Mouse (Mus musculus) left cerebral cortex, adult 2 months (tissue): Measurements from ENCODE around the gene Pnpla1. TPM values are rescaled to one million over a fixed set of nuclear protein-coding genes. Genes with fewer than 3 reads are reported as not detected.
"Not testable (repeated sequence)": the region's sequence is repeated elsewhere in the genome, so short reads cannot be mapped to it uniquely, and the experiment has no call there.

Experiments used
- DNase-seq, 2 experiments: peaks; one replicate each; pipeline ENCODE4 v3.0.0; 2021 to 2022; ENCODE audit warnings: low spot score in 2 of 2, mixed read lengths in 1 of 2; ENCODE audit errors: extremely low spot score in 1 of 2
- H3K27ac ChIP-seq: fragments of 200-600 bp; 2 replicates; pipeline ENCODE4 v1.8.1; 2022
- H3K4me3 ChIP-seq: fragments of 200-600 bp; 2 replicates; pipeline ENCODE4 v1.8.1; 2022
- CTCF ChIP-seq: fragments of 200-600 bp; IDR thresholded peaks from 2 replicates; pipeline ENCODE4 v1.8.1; 2022; ENCODE audit warnings: antibody characterized with exemption, mild to moderate bottlenecking, moderate library complexity
- intact Hi-C: fragments of 180-260 bp; cut with DNase I; formaldehyde crosslinking; loops from one replicate; pipeline ENCODE4 v1.15.1; 2025
- total RNA-seq, 2 experiments: library from RNA; stranded (reverse); gene quantifications; 2 replicates each; pipeline ENCODE4 v1.2.3; 2021

The Pnpla1 gene
- total RNA-seq, 2 experiments from 2014 or later = 0.61 to 0.66 TPM

- DNase-seq = peak; percentile 34 to 39
- intact Hi-C loops = no loop called here
- TF ChIP-seq CTCF = no peak
Measured at GRCm38 (mm10) chr17:28824896-28825295, 33.3 kb upstream of the Pnpla1 start.

GRCm38 (mm10) chr17:28825359-28826041 is 32.7 kb upstream of the Pnpla1 start:
- Histone ChIP-seq H3K4me3 (no peak overlapping the region), H3K27ac (peak overlapping the region; percentile 63)
- DNase-seq = no peak
- no peak for TF ChIP-seq CTCF
- intact Hi-C loops = loop anchor here (2.0 kb wide), 1 partner anchor 49 kb away; no protein-coding TSS in a partner anchor

More at GRCm38 (mm10) chr17:28824896-28825295, 33.3 kb upstream of the Pnpla1 start:
- Histone ChIP-seq H3K27ac (peak overlapping the region; percentile 37), H3K4me3 (no peak overlapping the region)

GRCm38 (mm10) chr17:28827665-28828231 is 30.5 kb upstream of the Pnpla1 start:
- intact Hi-C loops = loop anchor here (2.0 kb wide), 1 partner anchor 47 kb away; no protein-coding TSS in a partner anchor
- no peak for DNase-seq
- H3K27ac ChIP-seq = peak overlapping the region; percentile 57
- H3K4me3 ChIP-seq = no peak overlapping the region
- no peak; the same call in none of the 2 replicates for TF ChIP-seq CTCF

- TF ChIP-seq CTCF = no peak
- Histone ChIP-seq H3K4me3 (no peak overlapping the region), H3K27ac (no peak overlapping the region)
- intact Hi-C loops = no loop called here
- DNase-seq = no peak
Measured at GRCm38 (mm10) chr17:28829120-28829519, 29.1 kb upstream of the Pnpla1 start.

GRCm38 (mm10) chr17:28831065-28831464 is 27.1 kb upstream of the Pnpla1 start:
- Histone ChIP-seq H3K4me3 (no peak overlapping the region), H3K27ac (no peak overlapping the region)
- no peak for DNase-seq
- no peak for TF ChIP-seq CTCF
- intact Hi-C loops = no loop called here

- Histone ChIP-seq H3K27ac (no peak overlapping the region), H3K4me3 (no peak overlapping the region)
- intact Hi-C loops = no loop called here
- TF ChIP-seq CTCF = no peak; the same call in 1 of the 2 replicates
- DNase-seq = no peak
Measured at GRCm38 (mm10) chr17:28832040-28832439, 26.2 kb upstream of the Pnpla1 start.

- no peak overlapping the region for H3K27ac ChIP-seq
- DNase-seq = no peak
- intact Hi-C loops = no loop called here
- no peak for TF ChIP-seq CTCF
- no peak overlapping the region for H3K4me3 ChIP-seq
Measured at GRCm38 (mm10) chr17:28832875-28833274, 25.3 kb upstream of the Pnpla1 start.

- H3K4me3 ChIP-seq = no peak overlapping the region
- intact Hi-C loops = no loop called here
- H3K27ac ChIP-seq = no peak overlapping the region
- no peak for DNase-seq
- no peak; the same call in 1 of the 2 replicates for TF ChIP-seq CTCF
Measured at GRCm38 (mm10) chr17:28834676-28835075, 23.5 kb upstream of the Pnpla1 start.

GRCm38 (mm10) chr17:28837840-28838239 is 20.4 kb upstream of the Pnpla1 start:
- DNase-seq = no peak
- Histone ChIP-seq H3K27ac (no peak overlapping the region), H3K4me3 (no peak overlapping the region)
- intact Hi-C loops = no loop called here
- no peak for TF ChIP-seq CTCF

- DNase-seq, intact Hi-C loops, H3K27ac ChIP-seq, H3K4me3 ChIP-seq: not testable (repeated sequence)
Measured at GRCm38 (mm10) chr17:28841947-28842346, 16.3 kb upstream of the Pnpla1 start.

- Histone ChIP-seq H3K27ac (no peak overlapping the region), H3K4me3 (no peak overlapping the region)
- TF ChIP-seq CTCF = no peak
- intact Hi-C loops = no loop called here
- DNase-seq = no peak
Measured at GRCm38 (mm10) chr17:28843665-28844064, 14.5 kb upstream of the Pnpla1 start.

- H3K4me3 ChIP-seq = no peak overlapping the region
- intact Hi-C loops = no loop called here
- DNase-seq = no peak
- H3K27ac ChIP-seq = no peak overlapping the region
- TF ChIP-seq CTCF = no peak
Measured at GRCm38 (mm10) chr17:28846974-28847617, 11.1 kb upstream of the Pnpla1 start.
